Mouse (Mus musculus) kidney, embryonic 16.5 days (tissue): ENCODE measurements around the gene Bcorl1. TPM values are rescaled to one million over a fixed set of nuclear protein-coding genes. Genes with fewer than 3 reads are reported as not detected.

ENCODE experiments used
- ATAC-seq: fragments of 200-750 bp; cut with Nextera tagmentation; 2 replicates; pipeline ENCODE4 v1.8.0; 2017; ENCODE audit warnings: moderate TSS enrichment; ENCODE audit not compliant: low FRiP score, low TSS enrichment
- H3K27ac ChIP-seq: fragments of 300-500 bp; sonication (generic); 2 replicates; pipeline ENCODE4 v1.5.1; 2014; ENCODE audit warnings: low read length
- H3K27me3 ChIP-seq: fragments of 300-500 bp; sonication (generic); 2 replicates; pipeline ENCODE4 v1.6.1; 2014; ENCODE audit warnings: low read length, control low read depth, mixed read lengths; ENCODE audit not compliant: insufficient read depth
- H3K36me3 ChIP-seq: fragments of 300-500 bp; sonication (generic); 2 replicates; pipeline ENCODE4 v1.6.1; 2014; ENCODE audit warnings: low read length, control low read depth, mixed read lengths; ENCODE audit not compliant: insufficient read depth
- H3K4me1 ChIP-seq: fragments of 300-500 bp; sonication (generic); 2 replicates; pipeline ENCODE4 v1.6.1; 2014; ENCODE audit warnings: low read length, control low read depth, mixed read lengths; ENCODE audit not compliant: insufficient read depth
- H3K4me2 ChIP-seq: fragments of 300-500 bp; sonication (generic); replicated peaks from 2 replicates; pipeline ENCODE4 v1.6.1; 2014; ENCODE audit warnings: low read depth, low read length
- H3K4me3 ChIP-seq: fragments of 300-500 bp; sonication (generic); 2 replicates; pipeline ENCODE4 v1.5.1; 2014; ENCODE audit warnings: mild to moderate bottlenecking, low read length
- H3K9ac ChIP-seq: fragments of 300-500 bp; sonication (generic); replicated peaks from 2 replicates; pipeline ENCODE4 v1.6.1; 2014; ENCODE audit warnings: low read length
- H3K9me3 ChIP-seq: fragments of 300-500 bp; sonication (generic); 2 replicates; pipeline ENCODE4 v1.6.1; 2016; ENCODE audit warnings: low read length, control low read depth
- WGBS: fragments of 180-500 bp; shearing (Covaris S2); extraction: QIAGEN DNeasy Blood & Tissue Kit; methylation state at CpG from one replicate; pipeline ENCODE4 v1.1.7; 2014; 5-methylcytosine and 5-hydroxymethylcytosine counted together
- polyA plus RNA-seq: library from polyadenylated mRNA; unstranded; fragments of >200 nt; fragmentation: Nextera tagmentation; extraction: Ambion mirVana; gene quantifications from 2 replicates; pipeline ENCODE4 v1.2.1, GENCODE M21; 2015

Bcorl1 gene
- polyA plus RNA-seq, 1 experiment from 2014 or later = 5.6 TPM

- Histone ChIP-seq H3K27me3 (no peaks in the 10 kb centered on the region), H3K27ac (no peak overlapping the region), H3K9me3 (no peaks in the 10 kb centered on the region), H3K36me3 (peaks cover 36% of the 10 kb centered on the region; the same call in 1 of the 2 replicates), H3K4me3 (no peak overlapping the region), H3K4me1 (no peaks in the 10 kb centered on the region), H3K9ac (no peak overlapping the region), H3K4me2 (no peak overlapping the region)
- ATAC-seq = no peak
- WGBS = 48% methylated on average over 7 of the region's 7 CpGs
These were observed 42.5 kb downstream of the Bcorl1 start for GRCm38 (mm10) chrX:48383643-48384042.

GRCm38 (mm10) chrX:48385927-48386326 is 44.8 kb downstream of the Bcorl1 start:
- Histone ChIP-seq H3K27ac (no peak overlapping the region), H3K27me3 (no peaks in the 10 kb centered on the region), H3K4me2 (no peak overlapping the region), H3K4me1 (no peaks in the 10 kb centered on the region), H3K4me3 (no peak overlapping the region), H3K36me3 (peaks cover 37% of the 10 kb centered on the region), H3K9ac (no peak overlapping the region), H3K9me3 (no peaks in the 10 kb centered on the region)
- no peak for ATAC-seq
- WGBS = 70% methylated on average over 4 of the region's 4 CpGs

DNA sequence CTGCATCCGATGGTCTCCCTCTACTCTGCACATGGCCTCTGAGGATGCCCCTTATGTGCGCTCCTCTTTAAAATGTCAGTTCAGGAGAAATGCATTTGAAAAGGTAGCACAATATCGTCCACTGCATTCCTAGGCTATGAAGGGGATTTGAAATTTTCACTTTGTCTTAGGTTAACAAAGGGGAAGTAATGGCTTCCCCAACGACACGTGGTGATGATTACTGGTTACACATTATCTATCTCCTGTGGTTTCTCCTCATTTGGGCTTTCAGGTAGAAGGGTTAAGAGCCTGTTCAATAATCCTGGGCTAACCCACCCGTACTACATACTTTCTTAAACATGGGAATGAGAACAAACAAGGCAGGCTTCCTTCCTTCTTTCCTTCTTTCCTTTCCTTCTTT is 48.2 kb downstream of the Bcorl1 start:
- Histone ChIP-seq H3K36me3 (peaks cover 45% of the 10 kb centered on the region), H3K4me1 (no peaks in the 10 kb centered on the region), H3K9me3 (no peaks in the 10 kb centered on the region), H3K9ac (no peak overlapping the region), H3K4me3 (no peak overlapping the region), H3K27ac (no peak overlapping the region), H3K27me3 (no peaks in the 10 kb centered on the region), H3K4me2 (no peak overlapping the region)
- WGBS = 92% methylated on average over 6 of the region's 6 CpGs
- no peak for ATAC-seq

GRCm38 (mm10) chrX:48399994-48400393 is 58.8 kb downstream of the Bcorl1 start:
- Histone ChIP-seq H3K9me3 (no peaks in the 10 kb centered on the region), H3K36me3 (peaks cover 29% of the 10 kb centered on the region), H3K9ac (no peak overlapping the region), H3K27me3 (no peaks in the 10 kb centered on the region), H3K4me1 (no peaks in the 10 kb centered on the region), H3K4me2 (no peak overlapping the region), H3K4me3 (no peak overlapping the region), H3K27ac (no peak overlapping the region)
- 82% methylated on average over 4 of the region's 4 CpGs for WGBS
- ATAC-seq = no peak

DNA sequence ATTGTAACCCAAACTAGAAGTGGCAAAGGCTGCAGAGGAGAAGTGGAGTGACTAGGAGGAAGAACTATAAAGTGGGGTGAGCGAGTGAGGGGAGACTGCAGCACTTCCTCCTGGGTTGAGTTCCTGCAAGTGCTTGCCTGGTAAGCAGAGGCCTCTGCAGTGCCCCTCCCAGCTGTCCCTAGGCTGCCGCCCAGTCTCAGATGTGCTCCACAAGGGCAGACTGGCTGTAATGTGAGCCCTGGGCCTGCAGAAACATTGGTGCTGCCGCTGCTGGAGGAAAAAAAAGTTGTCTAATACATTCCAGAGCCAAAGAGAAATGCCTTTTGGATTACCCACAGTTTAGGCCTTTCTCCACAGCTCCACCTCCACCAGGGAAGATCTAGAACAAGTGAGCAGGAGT is 64.0 kb downstream of the Bcorl1 start:
- H3K9ac ChIP-seq = no peak overlapping the region
- WGBS = 40% methylated on average over 3 of the region's 3 CpGs
- H3K4me2 ChIP-seq = no peak overlapping the region
- no peak overlapping the region for H3K4me3 ChIP-seq
- peaks cover 32% of the 10 kb centered on the region for H3K36me3 ChIP-seq
- H3K4me1 ChIP-seq = no peaks in the 10 kb centered on the region
- no peaks in the 10 kb centered on the region for H3K27me3 ChIP-seq
- no peak overlapping the region for H3K27ac ChIP-seq
- ATAC-seq = no peak
- no peaks in the 10 kb centered on the region for H3K9me3 ChIP-seq

GRCm38 (mm10) chrX:48409611-48410387 is 68.6 kb downstream of the Bcorl1 start:
- Histone ChIP-seq H3K4me1 (no peaks in the 10 kb centered on the region), H3K4me2 (peak overlapping the region; percentile 51), H3K9ac (no peak overlapping the region), H3K27ac (no peak overlapping the region), H3K36me3 (peaks cover 8% of the 10 kb centered on the region; the same call in 1 of the 2 replicates), H3K27me3 (peaks cover 3% of the 10 kb centered on the region; the same call in 1 of the 2 replicates), H3K9me3 (no peaks in the 10 kb centered on the region), H3K4me3 (peak overlapping the region; percentile 49)
- 17% methylated on average over 36 of the region's 36 CpGs for WGBS
- ATAC-seq = peak; percentile 88

- WGBS = 34% methylated on average over 7 of the region's 7 CpGs
- H3K27ac ChIP-seq = no peak overlapping the region
- peak overlapping the region; percentile 49 for H3K4me3 ChIP-seq
- no peak overlapping the region for H3K9ac ChIP-seq
- H3K36me3 ChIP-seq = peaks cover 10% of the 10 kb centered on the region; the same call in 1 of the 2 replicates
- peaks cover 3% of the 10 kb centered on the region; the same call in 1 of the 2 replicates for H3K27me3 ChIP-seq
- H3K4me1 ChIP-seq = no peaks in the 10 kb centered on the region
- H3K9me3 ChIP-seq = no peaks in the 10 kb centered on the region
- peak overlapping the region; percentile 51 for H3K4me2 ChIP-seq
- ATAC-seq = no peak; the same call in 1 of the 2 replicates
These were observed 69.2 kb downstream of the Bcorl1 start for GRCm38 (mm10) chrX:48410388-48410776.

DNA sequence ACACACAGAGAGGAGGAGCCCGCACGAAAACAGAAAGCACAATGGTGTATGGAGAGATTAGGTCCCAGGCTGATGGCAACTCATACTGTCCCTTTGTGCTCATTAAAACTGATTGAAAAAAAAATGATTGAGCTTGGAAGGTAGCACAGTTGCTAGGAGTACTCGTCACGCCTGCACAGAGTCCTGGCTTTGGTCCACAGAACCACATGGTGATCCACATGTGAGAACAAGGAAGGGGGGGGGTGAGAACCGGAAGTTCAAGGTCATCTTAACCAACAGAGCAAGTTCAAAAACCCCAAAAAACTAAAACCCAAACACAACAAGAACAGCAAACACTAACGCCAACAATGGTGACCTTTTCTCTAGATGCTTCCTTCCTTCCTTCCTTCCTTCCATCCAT is 71.5 kb downstream of the Bcorl1 start:
- Histone ChIP-seq H3K9me3 (no peaks in the 10 kb centered on the region), H3K27me3 (peaks cover 3% of the 10 kb centered on the region; the same call in 1 of the 2 replicates), H3K27ac (no peak overlapping the region), H3K9ac (no peak overlapping the region), H3K4me2 (no peak overlapping the region), H3K4me1 (no peaks in the 10 kb centered on the region), H3K4me3 (no peak overlapping the region), H3K36me3 (peaks cover 8% of the 10 kb centered on the region; the same call in 1 of the 2 replicates)
- 78% methylated on average over 6 of the region's 6 CpGs for WGBS
- no peak for ATAC-seq

DNA sequence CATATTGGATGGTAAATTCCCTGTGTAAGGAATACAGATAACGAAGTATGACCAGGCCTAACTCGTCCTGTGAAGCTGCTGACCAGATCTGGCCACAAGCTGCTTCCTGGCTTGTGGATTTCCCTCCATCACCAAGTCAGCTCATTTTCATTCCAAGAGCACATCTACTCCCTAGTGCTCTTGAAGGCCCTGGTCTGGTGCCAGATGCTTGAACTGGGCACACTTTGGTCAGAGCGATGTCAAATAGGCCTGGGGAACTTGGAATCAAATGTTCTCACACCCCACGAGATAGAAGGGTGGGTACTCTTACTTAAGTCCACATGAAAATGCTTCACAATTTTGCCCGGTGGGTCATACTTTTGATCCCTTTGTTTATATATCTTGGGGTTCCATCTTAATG is 73.1 kb downstream of the Bcorl1 start:
- Histone ChIP-seq H3K9ac (no peak overlapping the region), H3K27me3 (peaks cover 3% of the 10 kb centered on the region; the same call in 1 of the 2 replicates), H3K4me3 (no peak overlapping the region), H3K4me1 (no peaks in the 10 kb centered on the region), H3K36me3 (peaks cover 8% of the 10 kb centered on the region; the same call in 1 of the 2 replicates), H3K27ac (no peak overlapping the region), H3K9me3 (no peaks in the 10 kb centered on the region), H3K4me2 (no peak overlapping the region)
- WGBS = 83% methylated on average over 5 of the region's 5 CpGs
- no peak for ATAC-seq

DNA sequence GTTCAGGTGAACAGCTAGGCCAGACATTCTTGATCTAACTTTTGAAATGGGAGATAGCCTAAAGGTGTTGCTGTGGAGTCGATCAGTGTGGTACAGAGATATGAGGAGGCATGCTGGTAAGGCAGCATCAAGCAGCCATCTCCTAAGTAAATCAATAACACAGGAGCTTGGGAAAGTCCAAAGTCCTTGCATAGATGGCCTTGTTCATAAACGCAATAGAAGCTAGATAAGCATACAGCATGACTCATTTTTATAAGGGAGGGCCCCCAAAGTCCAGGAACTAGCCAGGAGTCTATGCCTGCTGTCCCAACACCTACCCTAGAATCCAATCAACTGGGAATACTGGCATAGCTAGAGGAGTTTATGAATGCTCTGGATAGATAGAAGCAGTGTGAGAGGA is 77.3 kb downstream of the Bcorl1 start:
- 73% methylated on average over 2 of the region's 2 CpGs for WGBS
- no peak for ATAC-seq
- Histone ChIP-seq H3K4me3 (no peak overlapping the region), H3K4me1 (no peaks in the 10 kb centered on the region), H3K27me3 (no peaks in the 10 kb centered on the region; the same call in 1 of the 2 replicates), H3K36me3 (peaks cover 8% of the 10 kb centered on the region; the same call in 1 of the 2 replicates), H3K27ac (no peak overlapping the region), H3K4me2 (no peak overlapping the region), H3K9me3 (no peaks in the 10 kb centered on the region), H3K9ac (no peak overlapping the region)
